28 mouse cellular contexts compared by ENCODE assay signal in the genomic region with DNA sequence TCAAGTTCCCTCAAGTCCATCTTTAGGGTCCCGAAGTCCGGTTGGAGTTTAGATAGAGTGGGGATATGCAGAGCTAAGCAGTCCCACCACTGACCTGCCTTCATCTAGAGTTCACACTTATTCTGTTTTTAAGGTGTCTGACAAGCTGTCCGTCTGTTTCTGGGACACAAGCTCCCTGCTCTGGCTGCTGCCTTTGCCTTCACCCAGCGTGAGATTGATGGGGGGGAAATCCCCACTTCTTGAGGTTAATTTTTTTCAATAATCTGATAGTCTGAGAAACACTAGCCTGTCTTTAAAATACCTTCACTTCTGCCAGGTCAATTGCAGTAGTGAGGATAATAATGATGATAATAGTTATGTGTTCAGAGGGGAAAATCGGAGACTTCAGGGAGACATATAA. TPM values are rescaled to one million over a fixed set of nuclear protein-coding genes. Genes with fewer than 3 reads are reported as not detected.
DNase-seq lines count a peak whose midpoint lies in the region; ATAC-seq and TF ChIP-seq lines count a peak whose summit lies in the region.
"Had no signal": no experiment of that assay in that cellular context is flagged by ENCODE, and none has a peak within 500 bp of the region (broad histone marks: within the 10 kb centered on the region; RNA-seq: fewer than 3 reads in every experiment).

No protein-coding gene starts in this region.

- no peak for TF ChIP-seq POLR2A in CH12.LX (IDR thresholded peaks at IDR 0.05; ENCODE audit: low read depth, low read length)

- dilution Hi-C loops in CH12.LX (cut with MboI; ENCODE audit: extremely low pct_ligation_motif_present, extremely low pct_unique_long_range_greater_than_20kb, low sequenced_read_pairs): no loop called here

- H3K4me1 ChIP-seq in hindbrain, embryonic 10.5 days (replicated peaks): peaks cover 28% of the 10 kb centered on the region
- no peaks in the 10 kb centered on the region for H3K4me1 ChIP-seq in hindbrain, postnatal 0 days (ENCODE audit: insufficient read depth, low read length)
- H3K4me1 ChIP-seq in midbrain, embryonic 11.5 days (ENCODE audit: control insufficient read depth, insufficient read depth, low read length): peaks cover 6% of the 10 kb centered on the region; the same call in 1 of the 2 replicates
- H3K4me1 ChIP-seq in midbrain, embryonic 15.5 days: 0 out of 2 replicates have a peak, but pooled peaks cover 4% of the 10 kb centered on the region
- peaks cover 19 to 73% of the 10 kb centered on the region in 2 experiments for H3K4me1 ChIP-seq in CH12.LX (ENCODE audit: control insufficient read depth in 1 of 2, insufficient read depth in 2 of 2)
- H3K4me1 ChIP-seq: limb, embryonic 10.5 days; liver, embryonic 13.5 days had no signal

- peak; percentile 35; the same call in 1 of the 2 replicates for TF ChIP-seq EP300 in CH12.LX (IDR thresholded peaks at IDR 0.05; ENCODE audit: low read length)

- H3K4me3 ChIP-seq in hindbrain, embryonic 10.5 days: no peak overlapping the region
- no peak overlapping the region for H3K4me3 ChIP-seq in hindbrain, postnatal 0 days (ENCODE audit: low read length)
- H3K4me3 ChIP-seq in midbrain, embryonic 11.5 days (ENCODE audit: low read depth, low read length): no peak overlapping the region
- H3K4me3 ChIP-seq in midbrain, embryonic 15.5 days: no peak overlapping the region
- H3K4me3 ChIP-seq in CH12.LX (replicated peaks in 1 of 3; ENCODE audit: low read depth in 2 of 3, low read length in 2 of 3, poor library complexity in 1 of 3): no peak overlapping the region
- H3K4me3 ChIP-seq: embryonic facial prominence, embryonic 13.5 days; forebrain, embryonic 13.5 days; layer of hippocampus, adult 2 months; limb, embryonic 10.5 days; limb, embryonic 15.5 days; liver, embryonic 13.5 days; neural tube, embryonic 15.5 days had no signal

- intact Hi-C loops in gastrocnemius, postnatal 14 days (cut with DNase I; ENCODE audit: low total_unique reads): no loop called here

- peak; percentile 38 for DNase-seq in hindbrain, embryonic 10.5 days (ENCODE audit: low spot score)
- DNase-seq in hindbrain, postnatal 0 days (ENCODE audit: low spot score): no peak
- DNase-seq in midbrain, embryonic 11.5 days (ENCODE audit: low spot score, missing footprints): peak; percentile 86
- DNase-seq in CH12.LX (ENCODE audit: extremely low read depth): no peak
- DNase-seq in induced T-regulatory cell, adult 2 months (ENCODE audit: low read depth): peak; percentile 66
- DNase-seq in gastrocnemius, postnatal 14 days: no peak
- no peak for DNase-seq in left cerebral cortex, adult 18-20 months (ENCODE audit: low spot score in 2 of 2)
- DNase-seq: adrenal gland, adult 2 months; adrenal gland, postnatal 36 days; cerebellum, adult 18-20 months; cerebellum, postnatal 10 days; gastrocnemius, postnatal 36 days; heart, adult 18-20 months; heart, postnatal 36 days; kidney, adult 11 months; kidney, postnatal 25 days; liver, embryonic 13.5 days; lung, adult 2 months; lung, postnatal 10 days; right cerebral cortex, postnatal 14 days had no signal

- no peak overlapping the region for H3K4me2 ChIP-seq in hindbrain, postnatal 0 days (ENCODE audit: low read depth, low read length)
- H3K4me2 ChIP-seq in midbrain, embryonic 11.5 days: no peak overlapping the region
- no peak overlapping the region for H3K4me2 ChIP-seq in midbrain, embryonic 15.5 days
- H3K4me2 ChIP-seq in CH12.LX (ENCODE audit: insufficient read depth, low read depth, poor library complexity, severe bottlenecking): peak overlapping the region; percentile 48
- H3K4me2 ChIP-seq: embryonic facial prominence, embryonic 13.5 days; forebrain, embryonic 13.5 days; heart, embryonic 11.5 days; limb, embryonic 15.5 days; liver, embryonic 13.5 days; neural tube, embryonic 15.5 days had no signal

- no peak overlapping the region for H3K9ac ChIP-seq in hindbrain, postnatal 0 days (replicated peaks; ENCODE audit: low read length)
- H3K9ac ChIP-seq in midbrain, embryonic 11.5 days (ENCODE audit: low read length): no peak overlapping the region
- no peak overlapping the region for H3K9ac ChIP-seq in midbrain, embryonic 15.5 days
- H3K9ac ChIP-seq in CH12.LX (ENCODE audit: insufficient read depth, low read depth): 0 out of 2 replicates have a peak overlapping the region, but pooled peaks have one; percentile 1
- H3K9ac ChIP-seq: embryonic facial prominence, embryonic 13.5 days; forebrain, embryonic 13.5 days; limb, embryonic 15.5 days; liver, embryonic 13.5 days; neural tube, embryonic 15.5 days had no signal

- peak overlapping the region; percentile 85 for H3K27ac ChIP-seq in hindbrain, embryonic 10.5 days
- no peak overlapping the region for H3K27ac ChIP-seq in hindbrain, postnatal 0 days
- H3K27ac ChIP-seq in midbrain, embryonic 11.5 days (ENCODE audit: low read depth, low read length): peak overlapping the region; percentile 30; the same call in 1 of the 2 replicates
- no peak overlapping the region for H3K27ac ChIP-seq in midbrain, embryonic 15.5 days
- H3K27ac ChIP-seq in CH12.LX (ENCODE audit: insufficient read depth, low read depth): peak overlapping the region; percentile 22; the same call in 1 of the 2 replicates
- H3K27ac ChIP-seq: embryonic facial prominence, embryonic 13.5 days; forebrain, embryonic 13.5 days; layer of hippocampus, adult 2 months; limb, embryonic 10.5 days; limb, embryonic 15.5 days; liver, embryonic 13.5 days; neural tube, embryonic 15.5 days had no signal

- H3K9me3 ChIP-seq in hindbrain, embryonic 10.5 days: peaks cover 7% of the 10 kb centered on the region; the same call in 1 of the 2 replicates
- no peaks in the 10 kb centered on the region for H3K9me3 ChIP-seq in hindbrain, postnatal 0 days (ENCODE audit: low read length)
- no peaks in the 10 kb centered on the region for H3K9me3 ChIP-seq in midbrain, embryonic 11.5 days (ENCODE audit: control insufficient read depth, low read length)
- H3K9me3 ChIP-seq in midbrain, embryonic 15.5 days: no peaks in the 10 kb centered on the region
- H3K9me3 ChIP-seq in CH12.LX (replicated peaks; ENCODE audit: low read length): peaks cover 5% of the 10 kb centered on the region
- H3K9me3 ChIP-seq: embryonic facial prominence, embryonic 13.5 days; limb, embryonic 10.5 days; limb, embryonic 15.5 days; liver, embryonic 13.5 days; neural tube, embryonic 15.5 days had no signal

- no peak for TF ChIP-seq RAD21 in CH12.LX (IDR thresholded peaks at IDR 0.05; ENCODE audit: low read depth, low read length)

- no peak; the same call in 1 of the 2 replicates for ATAC-seq in hindbrain, postnatal 0 days
- ATAC-seq in midbrain, embryonic 11.5 days (ENCODE audit: low FRiP score): no peak
- ATAC-seq in midbrain, embryonic 15.5 days (replicated peaks): no peak
- ATAC-seq: forebrain, embryonic 13.5 days had no signal

- TF ChIP-seq CTCF in hindbrain, postnatal 0 days (IDR thresholded peaks at IDR 0.05; ENCODE audit: low read depth): no peak
- TF ChIP-seq CTCF in CH12.LX (conservative IDR thresholded peaks at IDR 0.05 in 1 of 2, IDR thresholded peaks at IDR 0.05 in 1 of 2; ENCODE audit: low read depth in 2 of 2, low read length in 2 of 2): no peak

- no peaks in the 10 kb centered on the region; the same call in 1 of the 2 replicates for H3K27me3 ChIP-seq in hindbrain, embryonic 10.5 days (ENCODE audit: insufficient read depth, poor library complexity, severe bottlenecking)
- H3K27me3 ChIP-seq in hindbrain, postnatal 0 days (ENCODE audit: insufficient read depth, low read length): no peaks in the 10 kb centered on the region
- H3K27me3 ChIP-seq in midbrain, embryonic 11.5 days (ENCODE audit: control insufficient read depth, insufficient read depth, low read length): no peaks in the 10 kb centered on the region; the same call in 1 of the 2 replicates
- no peaks in the 10 kb centered on the region for H3K27me3 ChIP-seq in midbrain, embryonic 15.5 days (replicated peaks)
- H3K27me3 ChIP-seq in CH12.LX (replicated peaks): no peaks in the 10 kb centered on the region
- H3K27me3 ChIP-seq: embryonic facial prominence, embryonic 13.5 days; forebrain, embryonic 13.5 days; limb, embryonic 15.5 days; liver, embryonic 13.5 days; neural tube, embryonic 15.5 days had no signal

- in situ Hi-C loops in CH12.LX (cut with MboI; ENCODE audit: low pct_ligation_motif_present, low pct_unique_long_range_greater_than_20kb, low sequenced_read_pairs): no loop called here

- H3K36me3 ChIP-seq in hindbrain, embryonic 10.5 days: no peaks in the 10 kb centered on the region
- H3K36me3 ChIP-seq in hindbrain, postnatal 0 days (ENCODE audit: insufficient read depth, low read length): no peaks in the 10 kb centered on the region
- no peaks in the 10 kb centered on the region for H3K36me3 ChIP-seq in midbrain, embryonic 11.5 days (ENCODE audit: control insufficient read depth, insufficient read depth, low read length)
- H3K36me3 ChIP-seq in midbrain, embryonic 15.5 days (replicated peaks): no peaks in the 10 kb centered on the region
- H3K36me3 ChIP-seq in CH12.LX (replicated peaks in 1 of 2; ENCODE audit: control insufficient read depth in 1 of 2, insufficient read depth in 1 of 2, low read length in 1 of 2): peaks cover 0 to 32% of the 10 kb centered on the region in 2 experiments
- H3K36me3 ChIP-seq: embryonic facial prominence, embryonic 13.5 days; limb, embryonic 10.5 days; limb, embryonic 15.5 days; liver, embryonic 13.5 days; neural tube, embryonic 15.5 days had no signal

- no peaks in the 10 kb centered on the region for H3K79me2 ChIP-seq in CH12.LX (replicated peaks; ENCODE audit: control insufficient read depth, extremely low read depth, insufficient read depth, poor library complexity, severe bottlenecking)

- WGBS in hindbrain, embryonic 10.5 days: 40% methylated on average over 5 of the region's 5 CpGs
- WGBS in hindbrain, postnatal 0 days: 24% methylated on average over 5 of the region's 5 CpGs
- 43% methylated on average over 5 of the region's 5 CpGs for WGBS in midbrain, embryonic 11.5 days
- WGBS in midbrain, embryonic 15.5 days: 35% methylated on average over 5 of the region's 5 CpGs

RNA-seq across cellular contexts. Expression of gene A630001G21Rik, which starts 36.1 kb away (rescaled TPM):
- polyA plus RNA-seq in hindbrain, embryonic 10.5 days (2016; fragmentation: Nextera tagmentation; extraction: Ambion mirVana): 1.3 and 1.4 TPM in 2 replicates
- not detected in 2 replicates for total RNA-seq in hindbrain, postnatal 0 days (2014; rRNA removed)
- polyA plus RNA-seq in hindbrain, postnatal 0 days (2015; fragmentation: Nextera tagmentation; extraction: Ambion mirVana): 0.35 and 0.36 TPM in 2 replicates
- 1.1 and 1.2 TPM in 2 replicates for polyA plus RNA-seq in midbrain, embryonic 11.5 days (2014; fragmentation: Nextera tagmentation; extraction: Ambion mirVana)
- 0.19 and 0.56 TPM in 2 replicates for polyA plus RNA-seq in midbrain, embryonic 15.5 days (2015; fragmentation: Nextera tagmentation; extraction: Ambion mirVana)
- total RNA-seq in CH12.LX (2012; rRNA removed) (55.8 and 64.7 TPM in 2 replicates), CH12.LX (2014; rRNA removed) (151 and 164 TPM in 2 replicates)
- polyA plus RNA-seq in CH12.LX (2012; ENCODE audit: insufficient read length, low read depth): 130 and 139 TPM in 2 replicates
- total RNA-seq in gastrocnemius, postnatal 14 days (2021): under 1 TPM in 1 of 2 experiments, not detected in 1; 0.90 TPM
- under 1 TPM; 0.19 to 0.63 TPM for total RNA-seq in left cerebral cortex, adult 18-20 months (2021)

RNA-seq across cellular contexts. Expression of gene Cab39, which starts 50.9 kb away (rescaled TPM):
- 41.7 and 43.1 TPM in 2 replicates for polyA plus RNA-seq in hindbrain, embryonic 10.5 days (2016; fragmentation: Nextera tagmentation; extraction: Ambion mirVana)
- 141 and 153 TPM in 2 replicates for total RNA-seq in hindbrain, postnatal 0 days (2014; rRNA removed)
- polyA plus RNA-seq in hindbrain, postnatal 0 days (2015; fragmentation: Nextera tagmentation; extraction: Ambion mirVana): 39.9 and 41.6 TPM in 2 replicates
- 68.0 and 69.0 TPM in 2 replicates for polyA plus RNA-seq in midbrain, embryonic 11.5 days (2014; fragmentation: Nextera tagmentation; extraction: Ambion mirVana)
- 53.1 and 54.5 TPM in 2 replicates for polyA plus RNA-seq in midbrain, embryonic 15.5 days (2015; fragmentation: Nextera tagmentation; extraction: Ambion mirVana)
- total RNA-seq in CH12.LX (2012; rRNA removed) (90.2 and 101 TPM in 2 replicates), CH12.LX (2014; rRNA removed) (239 and 263 TPM in 2 replicates)
- 98.4 and 111 TPM in 2 replicates for polyA plus RNA-seq in CH12.LX (2012; ENCODE audit: insufficient read length, low read depth)
- 100 to 1,000 TPM in 1 of 2 experiments, 10 to 100 TPM in 1; 86.5 to 112 TPM for total RNA-seq in gastrocnemius, postnatal 14 days (2021)
- total RNA-seq in left cerebral cortex, adult 18-20 months (2021): 100 to 1,000 TPM; 170 to 175 TPM

Comparison
In these comparisons a context has a peak if more than half of its experiments do, and no peak if none do; other contexts are left out.
1. DNase-seq: peak in hindbrain, embryonic 10.5 days (single experiment), midbrain, embryonic 11.5 days (single experiment) and induced T-regulatory cell, adult 2 months (single experiment); none in hindbrain, postnatal 0 days (single experiment), CH12.LX (single experiment), gastrocnemius, postnatal 14 days (single experiment) and left cerebral cortex, adult 18-20 months (0 of 2).
2. H3K27ac ChIP-seq: peak in hindbrain, embryonic 10.5 days (single experiment), midbrain, embryonic 11.5 days (single experiment) and CH12.LX (single experiment); none in hindbrain, postnatal 0 days (single experiment) and midbrain, embryonic 15.5 days (single experiment).
3. RNA of gene A630001G21Rik, which starts 36.1 kb away (polyA plus RNA-seq): 130 to 139 TPM in CH12.LX; 1.3 to 1.4 TPM in hindbrain, embryonic 10.5 days, 1.1 to 1.2 TPM in midbrain, embryonic 11.5 days, 0.35 to 0.36 TPM in hindbrain, postnatal 0 days and 0.19 to 0.56 TPM in midbrain, embryonic 15.5 days; every median in the first group is over 10 times any median in the second.